Mouse (Mus musculus): ENCODE measurements around the gene Coro7. TPM values are rescaled to one million over a fixed set of nuclear protein-coding genes. Genes with fewer than 3 reads are reported as not detected.

Gene Coro7
- total RNA-seq, 1 experiment, result 14.4 TPM

- peaks cover 0 to 3% of the 10 kb centered on the region in 2 experiments; a peak in 1 of 4 replicates for H3K4me1 ChIP-seq (ENCODE audit: control insufficient read depth in 2 of 2, insufficient read depth in 2 of 2, low read length in 2 of 2, poor library complexity in 1 of 2)
- in situ Hi-C loops (cut with MboI; ENCODE audit: low sequenced_read_pairs in 2 of 2, unreplicated experiment in 2 of 2), result no loop called here
- DNase-seq (ENCODE audit: low read depth, low spot score), result no peak
- H3K36me3 ChIP-seq (ENCODE audit: control insufficient read depth, insufficient read depth, low read length, poor library complexity, severe bottlenecking), result peaks cover 32% of the 10 kb centered on the region
- no peaks in the 10 kb centered on the region for H3K9me3 ChIP-seq (ENCODE audit: control insufficient read depth, insufficient read depth, low read depth, low read length)
- no peak overlapping the region for H3K27ac ChIP-seq (ENCODE audit: insufficient read depth, low read depth, low read length, poor library complexity, severe bottlenecking)
- H3K9ac ChIP-seq (ENCODE audit: insufficient read depth, low read depth, low read length, poor library complexity, severe bottlenecking), result no peak overlapping the region
- TF ChIP-seq MAFK (IDR thresholded peaks at IDR 0.05; ENCODE audit: insufficient read depth, low read depth, low read length), result no peak
- no peak for TF ChIP-seq CHD2 (IDR thresholded peaks at IDR 0.05; ENCODE audit: low read depth, low read length)
- no peak for TF ChIP-seq HCFC1 (IDR thresholded peaks at IDR 0.05; ENCODE audit: borderline replicate concordance, insufficient read depth, low read length)
- no peak overlapping the region for H3K4me3 ChIP-seq (ENCODE audit: insufficient read depth in 1 of 2, low read depth in 1 of 2, low read length in 2 of 2, poor library complexity in 1 of 2, severe bottlenecking in 1 of 2)
These were observed 62.7 kb downstream of the Coro7 start for GRCm38 (mm10) chr16:4616829-4617228.

GRCm38 (mm10) chr16:4615297-4615696 lies 64.3 kb downstream of the Coro7 start:
- in situ Hi-C loops (cut with MboI; ENCODE audit: low sequenced_read_pairs in 2 of 2, unreplicated experiment in 2 of 2), result no loop called here
- TF ChIP-seq ZC3H11A (IDR thresholded peaks at IDR 0.05; ENCODE audit: borderline replicate concordance, low read depth, low read length) (no peak), ZNF384 (IDR thresholded peaks at IDR 0.05; ENCODE audit: low read depth, low read length) (no peak), MAFK (IDR thresholded peaks at IDR 0.05; ENCODE audit: insufficient read depth, low read depth, low read length) (no peak), HCFC1 (IDR thresholded peaks at IDR 0.05; ENCODE audit: borderline replicate concordance, insufficient read depth, low read length) (no peak), CHD2 (IDR thresholded peaks at IDR 0.05; ENCODE audit: low read depth, low read length) (no peak)
- peaks cover 42% of the 10 kb centered on the region for H3K36me3 ChIP-seq (ENCODE audit: control insufficient read depth, insufficient read depth, low read length, poor library complexity, severe bottlenecking)

GRCm38 (mm10) chr16:4614639-4615038 lies 64.9 kb downstream of the Coro7 start:
- H3K9me3 ChIP-seq (ENCODE audit: control insufficient read depth, insufficient read depth, low read depth, low read length), result no peaks in the 10 kb centered on the region
- DNase-seq (ENCODE audit: low read depth, low spot score), result no peak
- in situ Hi-C loops (cut with MboI; ENCODE audit: low sequenced_read_pairs in 2 of 2, unreplicated experiment in 2 of 2), result no loop called here
- H3K4me3 ChIP-seq (ENCODE audit: insufficient read depth in 1 of 2, low read depth in 1 of 2, low read length in 2 of 2, poor library complexity in 1 of 2, severe bottlenecking in 1 of 2), result no peak overlapping the region
- H3K36me3 ChIP-seq (ENCODE audit: control insufficient read depth, insufficient read depth, low read length, poor library complexity, severe bottlenecking), result peaks cover 47% of the 10 kb centered on the region
- H3K4me1 ChIP-seq (ENCODE audit: control insufficient read depth in 2 of 2, insufficient read depth in 2 of 2, low read length in 2 of 2, poor library complexity in 1 of 2), result no peaks in the 10 kb centered on the region; a peak in 1 of 4 replicates
- TF ChIP-seq ZC3H11A (IDR thresholded peaks at IDR 0.05; ENCODE audit: borderline replicate concordance, low read depth, low read length) (no peak), MAFK (IDR thresholded peaks at IDR 0.05; ENCODE audit: insufficient read depth, low read depth, low read length) (no peak), HCFC1 (IDR thresholded peaks at IDR 0.05; ENCODE audit: borderline replicate concordance, insufficient read depth, low read length) (no peak)
- H3K9ac ChIP-seq (ENCODE audit: insufficient read depth, low read depth, low read length, poor library complexity, severe bottlenecking), result no peak overlapping the region
- H3K27ac ChIP-seq (ENCODE audit: insufficient read depth, low read depth, low read length, poor library complexity, severe bottlenecking), result no peak overlapping the region

More at GRCm38 (mm10) chr16:4615297-4615696, 64.3 kb downstream of the Coro7 start:
- no peak overlapping the region for H3K27ac ChIP-seq (ENCODE audit: insufficient read depth, low read depth, low read length, poor library complexity, severe bottlenecking)
- H3K4me1 ChIP-seq (ENCODE audit: control insufficient read depth in 2 of 2, insufficient read depth in 2 of 2, low read length in 2 of 2, poor library complexity in 1 of 2), result peaks cover 0 to 3% of the 10 kb centered on the region in 2 experiments; a peak in 1 of 4 replicates
- H3K9me3 ChIP-seq (ENCODE audit: control insufficient read depth, insufficient read depth, low read depth, low read length), result no peaks in the 10 kb centered on the region
- DNase-seq (ENCODE audit: low read depth, low spot score), result no peak
- H3K9ac ChIP-seq (ENCODE audit: insufficient read depth, low read depth, low read length, poor library complexity, severe bottlenecking), result no peak overlapping the region
- H3K4me3 ChIP-seq (ENCODE audit: insufficient read depth in 1 of 2, low read depth in 1 of 2, low read length in 2 of 2, poor library complexity in 1 of 2, severe bottlenecking in 1 of 2), result no peak overlapping the region

- TF ChIP-seq ZC3H11A (IDR thresholded peaks at IDR 0.05; ENCODE audit: borderline replicate concordance, low read depth, low read length) (no peak), HCFC1 (IDR thresholded peaks at IDR 0.05; ENCODE audit: borderline replicate concordance, insufficient read depth, low read length) (no peak), MAFK (IDR thresholded peaks at IDR 0.05; ENCODE audit: insufficient read depth, low read depth, low read length) (no peak), CHD2 (IDR thresholded peaks at IDR 0.05; ENCODE audit: low read depth, low read length) (no peak), ZNF384 (IDR thresholded peaks at IDR 0.05; ENCODE audit: low read depth, low read length) (no peak)
- DNase-seq (ENCODE audit: low read depth, low spot score), result no peak
- in situ Hi-C loops (cut with MboI; ENCODE audit: low sequenced_read_pairs in 2 of 2, unreplicated experiment in 2 of 2), result no loop called here
These were observed 65.8 kb downstream of the Coro7 start for GRCm38 (mm10) chr16:4613736-4614135.

GRCm38 (mm10) chr16:4611676-4612075 lies 67.9 kb downstream of the Coro7 start:
- Histone ChIP-seq H3K36me3 (ENCODE audit: control insufficient read depth, insufficient read depth, low read length, poor library complexity, severe bottlenecking) (peaks cover 55% of the 10 kb centered on the region), H3K9ac (ENCODE audit: insufficient read depth, low read depth, low read length, poor library complexity, severe bottlenecking) (no peak overlapping the region), H3K27ac (ENCODE audit: insufficient read depth, low read depth, low read length, poor library complexity, severe bottlenecking) (no peak overlapping the region), H3K4me3 (ENCODE audit: insufficient read depth in 1 of 2, low read depth in 1 of 2, low read length in 2 of 2, poor library complexity in 1 of 2, severe bottlenecking in 1 of 2) (no peak overlapping the region), H3K9me3 (ENCODE audit: control insufficient read depth, insufficient read depth, low read depth, low read length) (no peaks in the 10 kb centered on the region), H3K4me1 (ENCODE audit: control insufficient read depth in 2 of 2, insufficient read depth in 2 of 2, low read length in 2 of 2, poor library complexity in 1 of 2) (peaks cover 0 to 17% of the 10 kb centered on the region in 2 experiments)
- TF ChIP-seq ZC3H11A (IDR thresholded peaks at IDR 0.05; ENCODE audit: borderline replicate concordance, low read depth, low read length), result no peak
- TF ChIP-seq MAFK (IDR thresholded peaks at IDR 0.05; ENCODE audit: insufficient read depth, low read depth, low read length), result no peak
- TF ChIP-seq HCFC1 (IDR thresholded peaks at IDR 0.05; ENCODE audit: borderline replicate concordance, insufficient read depth, low read length), result no peak
- TF ChIP-seq CHD2 (IDR thresholded peaks at IDR 0.05; ENCODE audit: low read depth, low read length), result no peak
- TF ChIP-seq ZNF384 (IDR thresholded peaks at IDR 0.05; ENCODE audit: low read depth, low read length), result no peak
- in situ Hi-C loops (cut with MboI; ENCODE audit: low sequenced_read_pairs in 2 of 2, unreplicated experiment in 2 of 2), result no loop called here
- DNase-seq (ENCODE audit: low read depth, low spot score), result no peak

More at GRCm38 (mm10) chr16:4613736-4614135, 65.8 kb downstream of the Coro7 start:
- peaks cover 0 to 3% of the 10 kb centered on the region in 2 experiments; a peak in 1 of 4 replicates for H3K4me1 ChIP-seq (ENCODE audit: control insufficient read depth in 2 of 2, insufficient read depth in 2 of 2, low read length in 2 of 2, poor library complexity in 1 of 2)
- H3K27ac ChIP-seq (ENCODE audit: insufficient read depth, low read depth, low read length, poor library complexity, severe bottlenecking), result no peak overlapping the region
- H3K9me3 ChIP-seq (ENCODE audit: control insufficient read depth, insufficient read depth, low read depth, low read length), result no peaks in the 10 kb centered on the region
- H3K9ac ChIP-seq (ENCODE audit: insufficient read depth, low read depth, low read length, poor library complexity, severe bottlenecking), result no peak overlapping the region
- peaks cover 51% of the 10 kb centered on the region for H3K36me3 ChIP-seq (ENCODE audit: control insufficient read depth, insufficient read depth, low read length, poor library complexity, severe bottlenecking)
- H3K4me3 ChIP-seq (ENCODE audit: insufficient read depth in 1 of 2, low read depth in 1 of 2, low read length in 2 of 2, poor library complexity in 1 of 2, severe bottlenecking in 1 of 2), result no peak overlapping the region

Measured in ES-E14 (cell line).